Mouse (Mus musculus) stomach, postnatal 0 days (tissue): ENCODE results near the gene Fam160a2. TPM values are rescaled to one million over a fixed set of nuclear protein-coding genes. Genes with fewer than 3 reads are reported as not detected.
"Not testable (repeated sequence)": the region's sequence is repeated elsewhere in the genome, so short reads cannot be mapped to it uniquely, and the experiment has no call there.

Source experiments
- ATAC-seq: fragments of 200-750 bp; cut with Nextera tagmentation; 2 replicates; pipeline ENCODE4 v1.8.0; 2017; ENCODE audit not compliant: low FRiP score, low TSS enrichment
- DNase-seq: peaks from one replicate; pipeline ENCODE4 v3.0.0-alpha.2; 2016; ENCODE audit warnings: low spot score
- H3K27ac ChIP-seq: fragments of 300-500 bp; sonication (generic); replicated peaks from 2 replicates; pipeline ENCODE4 v1.5.1; 2014; ENCODE audit warnings: mild to moderate bottlenecking, control low read depth
- H3K27me3 ChIP-seq: fragments of 300-500 bp; sonication (generic); 2 replicates; pipeline ENCODE4 v1.6.1; 2014; ENCODE audit warnings: low read length; ENCODE audit not compliant: control insufficient read depth, insufficient read depth
- H3K36me3 ChIP-seq: fragments of 300-500 bp; sonication (generic); 2 replicates; pipeline ENCODE4 v1.6.1; 2014; ENCODE audit warnings: low read length, mixed read lengths; ENCODE audit not compliant: control insufficient read depth, insufficient read depth
- H3K4me1 ChIP-seq: fragments of 300-500 bp; sonication (generic); replicated peaks from 2 replicates; pipeline ENCODE4 v1.6.1; 2014; ENCODE audit warnings: antibody characterized with exemption; ENCODE audit not compliant: control insufficient read depth, insufficient read depth
- H3K4me2 ChIP-seq: fragments of 300-500 bp; sonication (generic); replicated peaks from 2 replicates; pipeline ENCODE4 v1.6.1; 2014; ENCODE audit warnings: low read depth, mild to moderate bottlenecking, control low read depth, moderate library complexity
- H3K4me3 ChIP-seq: fragments of 300-500 bp; sonication (generic); 2 replicates; pipeline ENCODE4 v1.5.1; 2014; ENCODE audit warnings: low read depth, low read length, control low read depth
- H3K9ac ChIP-seq: fragments of 300-500 bp; sonication (generic); 2 replicates; pipeline ENCODE4 v1.6.1; 2014; ENCODE audit warnings: mild to moderate bottlenecking, low read length, control low read depth, mixed read lengths
- H3K9me3 ChIP-seq: fragments of 300-500 bp; sonication (generic); 2 replicates; pipeline ENCODE4 v1.6.1; 2016; ENCODE audit warnings: low read length; ENCODE audit not compliant: control insufficient read depth
- CTCF ChIP-seq: IDR thresholded peaks from 2 replicates; pipeline ENCODE4 v1.5.1; 2016; ENCODE audit warnings: antibody characterized with exemption, low read depth, mild to moderate bottlenecking, moderate library complexity
- EP300 ChIP-seq: optimal IDR thresholded peaks from 2 replicates; pipeline ENCODE3; 2016; ENCODE audit warnings: antibody characterized with exemption
- WGBS: fragments of 180-500 bp; shearing (Covaris S2); extraction: QIAGEN DNeasy Blood & Tissue Kit; methylation state at CpG from one replicate; pipeline ENCODE4 v1.1.7; 2014; 5-methylcytosine and 5-hydroxymethylcytosine counted together
- polyA plus RNA-seq: library from polyadenylated mRNA; unstranded; fragments of >200 nt; fragmentation: Nextera tagmentation; extraction: Ambion mirVana; gene quantifications from 2 replicates; pipeline ENCODE4 v1.2.1, GENCODE M21; 2015

Fam160a2 gene
- polyA plus RNA-seq, 1 experiment from 2014 or later: 18.5 TPM

GRCm38 (mm10) chr7:105416529-105416928 lies 16.7 kb upstream of the Fam160a2 start:
- DNase-seq (no peak), ATAC-seq (no peak)
- no peaks in the 10 kb centered on the region for H3K36me3 ChIP-seq
- TF ChIP-seq CTCF: no peak
- no peak for TF ChIP-seq EP300
- no peaks in the 10 kb centered on the region for H3K27me3 ChIP-seq
- WGBS: 88% methylated on average over 7 of the region's 7 CpGs
- H3K27ac ChIP-seq: no peak overlapping the region
- no peak overlapping the region for H3K9ac ChIP-seq
- H3K4me1 ChIP-seq: no peaks in the 10 kb centered on the region
- no peaks in the 10 kb centered on the region for H3K9me3 ChIP-seq
- H3K4me2 ChIP-seq: no peak overlapping the region
- H3K4me3 ChIP-seq: no peak overlapping the region

- Histone ChIP-seq H3K4me3 (no peak overlapping the region), H3K4me2 (no peak overlapping the region), H3K9me3 (no peaks in the 10 kb centered on the region), H3K27ac (no peak overlapping the region), H3K4me1 (no peaks in the 10 kb centered on the region), H3K27me3 (no peaks in the 10 kb centered on the region), H3K36me3 (no peaks in the 10 kb centered on the region), H3K9ac (no peak overlapping the region)
- 43% methylated on average over 6 of the region's 6 CpGs for WGBS
- no peak for ATAC-seq
- TF ChIP-seq EP300 (no peak), CTCF (no peak)
- DNase-seq: no peak
Measured at GRCm38 (mm10) chr7:105414385-105414784, 14.5 kb upstream of the Fam160a2 start.

GRCm38 (mm10) chr7:105411874-105412632 lies 12.2 kb upstream of the Fam160a2 start:
- TF ChIP-seq CTCF: peak; percentile 92
- DNase-seq: peak; percentile 78

GRCm38 (mm10) chr7:105406322-105406721 lies 6.5 kb upstream of the Fam160a2 start:
- Histone ChIP-seq H3K4me1 (no peaks in the 10 kb centered on the region), H3K27ac (no peak overlapping the region), H3K27me3 (no peaks in the 10 kb centered on the region), H3K4me2 (no peak overlapping the region), H3K9ac (no peak overlapping the region), H3K4me3 (no peak overlapping the region), H3K9me3 (no peaks in the 10 kb centered on the region), H3K36me3 (no peaks in the 10 kb centered on the region)
- DNase-seq (no peak), ATAC-seq (no peak)
- 67% methylated on average over 1 of the region's 1 CpGs for WGBS
- TF ChIP-seq EP300 (no peak), CTCF (no peak)

More at GRCm38 (mm10) chr7:105411874-105412632, 12.2 kb upstream of the Fam160a2 start:
- ATAC-seq, H3K4me3 ChIP-seq, H3K9ac ChIP-seq, H3K27me3 ChIP-seq, H3K9me3 ChIP-seq, H3K4me1 ChIP-seq, H3K4me2 ChIP-seq, H3K36me3 ChIP-seq, H3K27ac ChIP-seq: not testable (repeated sequence)
- WGBS: 52% methylated on average over 8 of the region's 8 CpGs

- Histone ChIP-seq H3K36me3 (no peaks in the 10 kb centered on the region), H3K4me3 (no peak within 1 kb of the TSS), H3K9ac (no peak within 1 kb of the TSS), H3K9me3 (no peaks in the 10 kb centered on the region), H3K4me1 (no peaks in the 10 kb centered on the region), H3K27me3 (no peaks in the 10 kb centered on the region), H3K27ac (no peak within 1 kb of the TSS), H3K4me2 (no peak within 1 kb of the TSS)
- ATAC-seq (no peak), DNase-seq (no peak)
- 67% methylated on average over 5 of the region's 5 CpGs for WGBS
- TF ChIP-seq CTCF (no peak), EP300 (no peak)
Measured at GRCm38 (mm10) chr7:105404268-105404667, 4.4 kb upstream of the Fam160a2 start, which contains the start of gene Cnga4. Cnga4 (plus strand) TSS chr7:105404568.

- no peaks in the 10 kb centered on the region for H3K4me1 ChIP-seq
- ATAC-seq (no peak), DNase-seq (peak; percentile 51)
- H3K4me3 ChIP-seq: peak overlapping the region; percentile 80
- no peak for TF ChIP-seq EP300
- TF ChIP-seq CTCF: no peak
- H3K36me3 ChIP-seq: no peaks in the 10 kb centered on the region
- H3K27ac ChIP-seq: peak overlapping the region; percentile 85
- WGBS: under 1% methylated on average over 25 of the region's 25 CpGs
- no peaks in the 10 kb centered on the region for H3K27me3 ChIP-seq
- H3K9ac ChIP-seq: peak overlapping the region; percentile 88
- H3K4me2 ChIP-seq: peak overlapping the region; percentile 66
- no peaks in the 10 kb centered on the region for H3K9me3 ChIP-seq
Measured at GRCm38 (mm10) chr7:105399058-105399934, 558 bp downstream of the Fam160a2 start.
